Mouse (Mus musculus) adrenal gland, postnatal 14 days (tissue): Measurements from ENCODE around the gene Gm8082. TPM values are rescaled to one million over a fixed set of nuclear protein-coding genes. Genes with fewer than 3 reads are reported as not detected.
"Not testable (repeated sequence)": the region's sequence is repeated elsewhere in the genome, so short reads cannot be mapped to it uniquely, and the experiment has no call there.

Source experiments
- DNase-seq: peaks from one replicate; pipeline ENCODE4 v3.0.0; 2021; ENCODE audit warnings: mixed read lengths
- long read RNA-seq, 2 experiments: library from polyadenylated mRNA; stranded (forward); transcript quantifications; one replicate each; pipeline ENCODE4 v2.0.0; 2021
- total RNA-seq: library from RNA; stranded (reverse); gene quantifications from 2 replicates; pipeline ENCODE4 v1.2.3, GENCODE M21; 2021

Gene Gm8082
- total RNA-seq = not detected in 2 replicates
- long read RNA-seq, experiment 1 = 0 reads
- long read RNA-seq, experiment 2 = 0 reads

DNA sequence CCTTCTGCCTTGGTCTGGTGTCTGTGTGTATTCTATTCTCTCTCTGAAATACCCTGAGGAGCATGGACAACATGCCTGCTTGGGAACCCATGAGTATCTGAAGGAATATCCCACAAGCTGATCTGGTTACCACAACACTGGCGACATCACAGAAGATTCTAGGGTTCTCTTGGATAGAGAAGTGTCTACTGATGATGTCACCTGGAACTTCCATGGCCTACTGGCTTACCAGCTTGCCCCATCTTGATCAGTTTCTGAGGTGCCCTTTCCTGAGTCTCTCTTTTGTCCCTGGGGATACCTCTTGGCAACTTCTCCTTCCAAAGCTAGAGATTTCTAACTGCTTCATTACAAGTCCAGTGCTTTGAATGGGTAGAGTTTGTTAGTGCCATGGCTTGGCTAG is at the start of gene Gm8082:
Gene Gm8082 (minus strand): TSS at position 101 of the 400 bp plus-strand sequence.
- DNase-seq = not testable (repeated sequence)

DNA sequence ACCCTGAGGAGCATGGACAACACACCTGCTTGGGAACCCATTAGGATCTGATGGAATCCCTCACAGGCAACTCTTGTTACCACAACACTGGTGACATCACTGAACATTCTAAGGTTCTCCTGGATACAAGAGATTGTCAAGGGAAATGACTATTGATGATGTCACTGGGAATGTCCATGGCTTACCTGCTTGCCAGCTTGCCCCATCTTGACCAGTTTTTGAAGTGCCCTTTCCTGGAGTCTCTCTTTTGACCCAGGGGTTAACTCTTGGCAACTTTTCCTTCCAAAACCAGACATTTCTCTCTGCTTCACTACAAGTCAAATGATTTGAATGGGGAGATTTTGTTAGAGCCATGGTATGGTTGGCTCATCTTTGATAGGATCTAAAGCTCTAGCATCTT is 22.1 kb upstream of the Gm8082 start, which contains the start of gene Gm10376:
Gene Gm10376 (minus strand): TSS at position 101 of the 400 bp plus-strand sequence.
- not testable (repeated sequence) for DNase-seq

Other genes with a start within 250 kb of the Gm8082 start
- gene Gm3015, start 224.8 kb downstream of the Gm8082 start, total RNA-seq = not detected in 2 replicates
- not detected in 2 replicates for gene Gm10377, start 195.6 kb downstream of the Gm8082 start, total RNA-seq
- gene Gm21977, start 140.1 kb downstream of the Gm8082 start, total RNA-seq = not detected in 2 replicates
- gene Gm10376, start 22.0 kb upstream of the Gm8082 start, total RNA-seq = not detected in 2 replicates
- gene Gm8094, start 83.0 kb upstream of the Gm8082 start, total RNA-seq = not detected in 2 replicates
- not detected in 2 replicates for gene Gm8104, start 107.0 kb upstream of the Gm8082 start, total RNA-seq
- not detected in 2 replicates for gene Gm7233, start 186.2 kb upstream of the Gm8082 start, total RNA-seq
- gene Gm8122, start 241.7 kb upstream of the Gm8082 start, total RNA-seq = not detected in 2 replicates